Mouse (Mus musculus) spleen, adult 2 months (tissue): ENCODE data around the gene Olfr1474.
"Not testable (repeated sequence)": the region's sequence is repeated elsewhere in the genome, so short reads cannot be mapped to it uniquely, and the experiment has no call there.

ENCODE experiments used
- CTCF ChIP-seq: fragments of 200-500 bp; IDR thresholded peaks from 2 replicates; pipeline ENCODE4 v1.5.1; 2011; ENCODE audit warnings: mild to moderate bottlenecking, inconsistent platforms; ENCODE audit not compliant: insufficient read depth, insufficient read length, insufficient replicate concordance; ENCODE audit errors: extremely low read depth
- POLR2A ChIP-seq: fragments of 200-500 bp; IDR thresholded peaks from 2 replicates; pipeline ENCODE4 v1.6.1; 2011; ENCODE audit warnings: low read depth, low read length, inconsistent platforms

DNA sequence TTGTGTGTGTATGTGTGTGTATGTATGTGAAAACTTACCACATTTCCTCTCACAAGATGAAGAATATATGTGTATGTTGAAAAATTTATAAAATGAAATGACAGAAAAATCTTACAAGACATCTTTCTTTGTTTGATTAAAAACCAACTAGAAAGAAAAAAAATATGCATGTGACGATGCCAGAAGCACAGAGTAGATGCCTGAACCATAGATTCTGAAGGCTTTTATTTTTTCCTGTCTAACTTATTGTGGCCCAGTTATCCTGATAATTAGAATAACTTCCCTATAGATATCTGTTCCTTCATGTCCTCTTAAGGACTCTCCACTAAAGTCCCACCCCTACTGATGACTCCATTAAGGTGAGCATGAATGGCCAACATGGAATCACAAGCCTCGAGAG, 26.3 kb upstream of the Olfr1474 start, which contains the start of gene Olfr1471:
- not testable (repeated sequence) for TF ChIP-seq POLR2A, CTCF
